Mouse (Mus musculus) ovary, postnatal 10 days (tissue): ENCODE measurements around the gene Cobll1.

ENCODE experiments used
- DNase-seq: peaks from one replicate; pipeline ENCODE4 v3.0.0; 2022; ENCODE audit warnings: low spot score

The Cobll1 gene

DNA sequence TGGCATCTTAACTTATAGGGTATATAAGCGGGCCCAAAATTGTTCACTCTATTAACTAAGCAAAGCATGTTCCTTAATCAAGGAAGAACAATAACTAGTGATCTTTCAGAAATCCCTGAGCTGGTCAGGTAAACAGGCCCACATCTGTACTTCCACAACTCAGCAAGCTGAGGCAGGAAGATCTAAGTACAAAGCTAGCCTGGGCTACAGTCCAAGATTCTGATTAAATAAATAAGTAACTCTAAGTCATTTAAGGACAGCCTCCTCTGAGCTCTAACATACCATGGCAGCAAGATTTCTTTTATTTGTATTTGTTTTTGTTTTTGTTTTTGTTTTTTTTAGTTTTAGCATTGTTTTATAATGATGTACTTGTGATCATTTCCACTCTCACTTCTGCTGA is 42.2 kb downstream of the Cobll1 start:
- DNase-seq = no peak

DNA sequence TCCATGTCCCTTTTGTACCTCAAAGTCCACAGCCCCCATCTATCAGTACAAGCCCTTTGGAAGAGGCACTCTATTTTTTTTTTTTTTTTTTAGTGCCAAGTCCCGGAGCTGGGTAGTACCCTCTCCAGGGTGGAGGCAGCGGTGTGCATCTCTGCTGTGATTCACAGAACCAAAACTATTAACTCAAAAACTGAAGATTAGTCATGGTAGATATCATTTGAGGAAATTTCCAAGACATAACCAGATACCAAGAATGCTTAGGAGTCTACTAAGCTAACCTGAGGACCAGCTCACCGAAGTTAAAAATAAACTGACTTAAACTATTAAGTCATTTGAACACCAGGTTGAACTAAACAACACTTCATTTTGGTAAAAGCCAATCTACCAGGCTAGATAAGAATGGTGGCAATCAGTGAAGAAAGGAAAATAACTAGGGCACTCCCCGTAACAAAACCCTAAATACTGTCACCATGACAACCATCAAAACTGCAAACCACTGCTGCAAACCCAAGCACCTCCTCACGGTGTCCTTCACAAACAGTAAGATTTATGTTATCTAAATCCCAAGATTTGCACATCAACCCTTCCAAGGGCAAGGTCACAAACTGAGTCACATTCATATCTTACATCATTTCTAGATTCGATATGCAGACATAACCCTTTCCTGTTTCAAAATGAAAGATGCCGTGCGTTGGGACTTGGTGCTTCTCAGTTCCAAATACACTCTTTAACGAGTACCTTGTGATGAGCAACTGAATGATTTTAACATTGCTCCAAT is 43.8 kb downstream of the Cobll1 start:
- DNase-seq = no peak

DNA sequence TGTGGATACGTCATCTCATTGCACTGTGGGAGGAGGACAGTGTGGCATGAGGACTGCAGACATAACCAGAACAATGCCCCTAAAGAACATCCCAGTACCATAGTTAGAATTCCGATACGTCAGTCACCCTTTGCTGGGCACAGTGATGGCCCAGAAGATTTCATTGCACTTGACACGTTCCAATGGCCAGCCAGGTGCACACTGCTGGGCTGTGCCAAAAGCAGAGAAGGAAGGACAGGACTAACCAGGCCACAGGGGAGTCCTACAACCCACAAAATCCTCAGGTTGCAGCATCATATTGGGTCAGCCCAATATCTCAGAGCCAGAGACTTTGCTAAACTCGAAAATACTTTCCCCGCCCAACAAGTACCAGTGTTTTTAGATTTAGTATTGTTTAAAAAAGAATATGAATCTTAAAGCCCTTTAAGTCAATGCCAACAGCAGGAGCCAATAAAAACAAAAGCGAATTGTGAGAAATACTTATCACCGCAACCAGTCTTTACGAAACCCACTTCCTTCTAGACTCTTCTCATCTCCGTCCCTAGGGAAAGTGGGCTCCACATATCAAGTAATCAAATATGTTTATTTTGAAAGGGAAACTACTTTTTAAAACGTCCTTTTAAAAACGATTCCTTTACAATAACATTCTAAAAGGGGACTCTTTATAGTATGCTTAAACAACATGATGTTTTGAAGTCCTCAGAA is 46.0 kb downstream of the Cobll1 start:
- DNase-seq = no peak

DNA sequence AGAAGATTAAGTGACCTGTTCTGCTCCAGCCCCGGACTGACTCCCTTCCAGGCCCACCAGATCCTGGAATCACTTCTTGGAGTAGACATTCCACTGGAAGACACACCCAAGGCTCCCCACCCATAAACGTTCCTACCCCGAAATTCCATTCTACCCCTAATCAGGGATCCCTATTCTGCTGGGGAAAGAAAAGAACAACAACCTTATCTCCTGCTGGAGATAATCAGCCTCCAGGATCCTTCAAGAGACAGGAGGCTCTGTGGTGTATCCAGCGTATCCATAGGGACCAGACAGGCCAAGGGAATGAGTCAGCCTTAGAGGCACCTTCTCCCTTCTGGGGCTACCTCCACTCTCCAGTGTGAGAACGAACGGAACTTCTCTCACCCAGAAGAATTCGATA is 47.8 kb downstream of the Cobll1 start:
- no peak for DNase-seq

DNA sequence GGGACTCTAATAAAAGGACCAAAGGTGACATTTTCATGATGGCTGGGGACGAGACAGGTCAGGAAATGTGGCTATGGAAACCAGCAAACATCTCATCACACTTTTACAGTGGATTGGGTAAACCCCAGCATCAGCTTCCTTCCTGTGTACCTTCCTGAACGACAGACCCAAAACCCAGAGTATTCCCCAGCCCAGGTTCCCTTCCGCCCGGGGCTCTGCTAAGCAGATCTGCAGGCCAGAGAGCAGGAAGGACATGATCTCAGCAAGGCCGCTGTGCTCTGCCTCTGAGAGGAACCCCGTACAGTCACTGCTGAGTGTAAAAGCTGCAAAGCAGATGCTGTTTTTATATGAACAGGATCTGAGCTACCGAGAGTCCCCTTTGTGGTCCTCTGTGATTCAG is 49.9 kb downstream of the Cobll1 start:
- no peak for DNase-seq

DNA sequence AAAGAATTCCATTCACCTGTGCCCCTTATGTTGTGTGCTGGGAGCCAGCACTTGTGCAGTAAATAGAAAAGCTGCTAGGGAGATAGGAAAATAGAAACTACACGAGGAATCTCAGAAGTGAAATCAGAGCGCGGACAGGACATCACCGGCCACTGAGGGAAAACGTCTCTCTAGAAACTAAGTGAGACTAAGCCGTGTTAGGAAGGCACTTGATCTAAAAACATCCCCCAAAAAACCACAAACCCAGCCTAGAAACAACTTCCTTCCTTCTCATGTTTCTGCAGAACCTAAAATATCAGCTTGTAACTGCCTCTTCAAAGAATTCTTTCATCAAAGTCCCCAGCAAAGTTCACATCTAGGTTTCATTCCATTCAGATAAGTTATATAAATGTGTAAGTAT is 50.6 kb downstream of the Cobll1 start:
- no peak for DNase-seq

DNA sequence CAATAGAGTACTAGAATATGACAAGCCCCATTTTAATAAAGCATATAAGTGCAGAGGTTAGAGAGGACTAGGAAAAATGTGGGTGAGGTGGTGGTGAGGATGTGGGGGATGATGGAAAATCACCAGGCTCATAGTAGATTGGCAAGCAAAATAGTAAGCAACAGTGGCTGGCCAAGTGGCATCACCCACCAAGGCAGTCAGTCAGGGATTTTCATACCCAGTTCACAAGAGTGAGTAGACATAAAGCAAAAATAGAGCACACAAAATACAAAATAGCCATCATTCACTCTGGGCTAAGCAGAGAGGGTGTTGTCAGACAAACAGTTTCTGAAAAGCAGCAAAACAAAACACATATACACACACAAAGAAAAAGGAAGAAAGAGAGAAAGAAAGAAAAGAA is 51.6 kb downstream of the Cobll1 start:
- no peak for DNase-seq

DNA sequence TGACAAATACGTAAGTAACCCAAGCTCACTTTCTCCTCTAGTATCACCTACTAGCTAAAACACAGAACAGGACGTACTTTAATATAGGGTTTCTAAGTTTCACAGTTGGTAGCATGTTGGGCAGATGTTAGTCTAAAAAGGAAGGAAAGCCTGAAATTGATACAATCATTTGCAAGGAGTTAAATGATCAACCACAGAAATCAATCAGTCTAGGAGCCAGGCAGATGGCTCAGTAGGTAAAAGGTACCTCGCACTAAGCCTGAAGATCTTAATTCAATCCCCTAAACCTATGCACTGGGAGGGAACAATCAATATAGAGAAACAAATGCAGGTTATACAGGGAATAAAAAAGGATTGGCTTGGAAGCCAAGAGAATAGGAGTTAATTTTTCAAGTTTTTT is 52.0 kb downstream of the Cobll1 start:
- DNase-seq = no peak

DNA sequence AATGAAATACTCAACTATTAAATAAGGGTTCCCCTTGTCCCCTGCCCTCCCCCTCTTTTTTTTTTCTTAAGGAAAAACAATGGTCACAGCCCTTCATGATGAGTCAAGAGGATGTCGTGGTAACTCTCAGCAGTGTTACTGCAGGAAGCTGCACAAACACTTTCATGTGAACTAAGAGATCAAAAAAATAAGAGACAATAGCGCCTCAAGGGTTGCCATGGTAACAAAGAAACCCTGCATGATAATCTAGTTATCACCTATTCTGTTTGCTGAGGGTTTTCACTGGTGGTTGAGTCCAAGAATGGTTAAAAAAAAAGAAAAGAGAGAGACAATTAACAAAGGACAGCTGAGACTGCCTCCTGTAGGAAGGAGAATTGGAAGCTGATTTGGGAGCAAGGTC is 56.5 kb downstream of the Cobll1 start:
- DNase-seq = no peak

DNA sequence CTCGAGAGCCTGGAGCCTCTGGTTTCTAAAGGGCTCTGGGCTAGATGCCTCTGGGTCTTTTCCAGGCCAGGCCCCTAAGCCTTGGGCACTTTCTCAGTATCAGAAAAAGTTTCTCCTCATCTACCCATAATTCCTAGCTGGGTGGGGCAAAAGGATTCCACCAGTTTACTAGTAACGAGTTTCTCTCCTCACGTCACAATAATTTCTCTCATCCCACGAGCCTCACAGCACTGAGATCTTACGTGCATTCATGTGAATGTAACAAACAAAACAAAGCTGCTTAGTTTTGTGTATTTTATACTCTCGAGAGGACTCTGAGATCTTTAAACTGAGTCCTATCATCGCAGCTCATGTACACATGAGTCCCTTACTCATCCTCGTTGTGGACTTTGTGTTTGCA is 57.5 kb downstream of the Cobll1 start:
- DNase-seq = no peak

DNA sequence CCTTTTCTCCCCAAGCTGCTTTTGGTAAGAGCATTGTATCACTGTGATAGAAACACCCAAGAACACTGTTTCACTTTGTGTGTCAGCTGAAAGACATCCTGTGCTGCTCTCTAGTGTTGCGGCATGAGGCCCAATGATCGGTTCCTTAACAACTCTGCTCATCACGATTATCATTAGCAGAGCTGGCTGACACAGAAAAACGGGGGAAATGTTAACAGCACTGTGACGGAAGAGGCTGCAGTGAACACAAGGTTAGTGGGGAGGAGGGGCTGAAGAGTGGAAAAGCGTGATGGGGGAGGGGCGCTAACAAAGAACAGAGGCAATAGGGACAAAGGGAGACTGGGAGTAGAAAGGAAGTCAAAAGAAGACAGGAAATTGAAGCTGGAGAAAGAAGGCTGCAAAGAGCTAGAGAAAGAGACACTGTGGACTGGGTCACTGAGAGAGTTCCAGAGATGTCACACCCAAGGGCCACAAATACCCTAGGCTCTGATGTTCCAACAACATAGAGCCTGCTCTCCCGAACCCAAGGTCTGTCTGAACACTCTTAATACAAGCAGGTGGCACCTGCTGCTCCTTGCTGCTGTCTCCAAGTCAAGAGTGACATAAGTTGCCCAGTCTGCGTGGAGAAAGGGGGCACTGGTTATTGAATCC is 58.0 kb downstream of the Cobll1 start:
- DNase-seq = no peak

DNA sequence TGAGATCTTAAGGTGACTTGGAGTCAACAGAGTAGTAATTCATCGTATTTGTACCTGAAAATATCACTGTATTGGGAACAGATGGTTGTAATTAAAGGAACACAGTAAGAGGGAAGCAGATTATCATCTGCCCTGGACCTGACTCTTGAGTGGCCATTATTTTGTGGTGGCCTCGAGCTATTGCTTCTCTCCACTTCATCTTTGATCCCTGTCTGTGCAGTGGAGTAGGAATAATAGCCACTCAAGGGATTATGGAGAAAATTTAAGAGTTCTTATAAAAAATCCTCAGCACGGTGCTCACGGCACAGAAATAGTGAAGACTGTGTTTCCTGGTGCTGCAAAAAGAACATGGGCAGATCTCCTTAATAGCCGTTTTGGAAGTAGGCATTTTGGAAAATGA is 63.6 kb downstream of the Cobll1 start:
- DNase-seq = no peak

DNA sequence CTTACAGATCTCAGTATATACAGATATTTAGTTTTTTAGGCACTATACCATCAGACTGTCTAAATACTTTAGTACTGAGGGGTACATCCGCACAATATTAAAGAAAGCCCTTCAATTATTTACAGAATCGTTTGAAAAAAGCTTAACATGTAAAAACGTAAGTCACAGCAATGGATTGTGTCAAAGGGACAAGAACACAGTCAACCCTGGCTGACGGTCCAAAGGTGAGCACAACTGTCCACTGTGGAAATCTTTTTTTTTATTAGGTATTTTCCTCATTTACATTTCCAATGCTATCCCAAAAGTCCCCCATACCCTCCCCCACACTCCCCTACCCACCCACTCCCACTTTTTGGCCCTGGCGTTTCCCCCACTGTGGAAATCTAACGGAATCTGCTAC is 67.1 kb downstream of the Cobll1 start:
- no peak for DNase-seq

DNA sequence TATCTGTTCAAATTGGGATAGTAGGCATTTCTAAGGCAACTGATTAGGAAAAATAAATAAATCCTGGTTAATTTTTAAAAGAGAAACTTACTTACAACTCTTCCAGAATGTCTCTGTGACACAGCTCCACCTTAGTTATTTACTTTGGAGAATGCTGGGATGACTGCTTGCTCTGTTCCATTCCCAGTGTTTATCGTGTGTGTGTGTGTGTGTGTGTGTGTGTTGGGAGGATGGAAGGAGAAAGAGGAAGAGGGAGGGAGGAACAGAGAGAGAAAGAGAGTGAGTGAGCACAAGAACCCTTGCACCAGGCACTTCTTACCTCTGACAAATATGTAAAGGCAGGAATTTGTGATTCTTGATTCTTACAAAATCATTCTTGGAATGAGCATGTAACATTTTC is 67.7 kb downstream of the Cobll1 start:
- no peak for DNase-seq

DNA sequence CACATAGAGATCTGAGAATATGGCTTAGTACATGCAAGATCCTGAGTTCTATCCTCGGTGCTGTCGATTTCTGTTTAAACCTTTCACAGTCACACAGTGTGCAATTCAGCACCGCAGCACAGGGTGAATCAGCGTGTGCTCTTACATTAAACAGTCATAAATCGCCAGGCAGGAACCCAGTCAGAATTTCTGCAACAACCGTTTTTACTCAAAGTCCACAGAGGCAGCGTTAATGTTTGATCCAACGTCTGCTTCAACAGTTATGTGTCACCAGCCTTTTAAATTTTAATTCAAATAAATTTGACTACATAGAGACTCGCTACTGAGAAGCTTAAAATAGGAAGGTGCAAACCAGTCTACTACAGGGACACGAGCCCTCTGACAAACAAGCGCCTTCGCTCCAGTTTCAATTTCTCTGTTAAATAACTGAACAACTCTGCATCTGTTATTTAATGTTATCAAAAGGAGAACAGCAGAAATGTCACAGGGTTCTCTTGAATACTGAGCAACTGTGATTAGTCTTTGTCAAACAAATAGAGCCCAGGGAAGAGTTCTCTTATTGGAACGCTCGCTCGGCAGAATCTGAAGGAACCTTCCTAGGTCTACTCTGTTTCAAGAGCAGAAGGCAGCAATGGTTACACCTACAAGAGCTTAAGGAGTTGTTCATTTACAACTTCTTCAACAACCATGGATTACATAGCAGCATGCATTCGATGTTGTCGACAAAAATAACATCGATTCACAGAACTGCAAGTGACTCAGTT is 68.3 kb downstream of the Cobll1 start:
- no peak for DNase-seq

DNA sequence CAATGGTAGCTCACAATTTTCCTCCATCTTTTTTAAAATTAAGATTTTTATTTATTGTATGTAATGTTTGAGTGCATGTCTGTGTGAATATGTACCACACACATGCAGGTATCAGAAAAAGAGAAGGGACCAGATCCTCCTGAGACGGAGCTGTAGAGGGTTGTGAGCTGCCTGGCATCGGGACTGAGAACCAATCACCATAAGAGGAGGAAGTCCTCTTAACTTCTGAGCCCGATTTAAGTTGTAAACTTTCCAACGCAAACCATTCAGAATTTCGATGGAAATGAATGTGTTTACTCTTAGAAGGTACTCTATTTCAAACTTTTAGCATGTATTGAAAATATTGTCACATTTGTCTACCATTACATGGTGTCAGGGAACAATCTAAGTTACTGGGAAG is 68.9 kb downstream of the Cobll1 start:
- DNase-seq = no peak

DNA sequence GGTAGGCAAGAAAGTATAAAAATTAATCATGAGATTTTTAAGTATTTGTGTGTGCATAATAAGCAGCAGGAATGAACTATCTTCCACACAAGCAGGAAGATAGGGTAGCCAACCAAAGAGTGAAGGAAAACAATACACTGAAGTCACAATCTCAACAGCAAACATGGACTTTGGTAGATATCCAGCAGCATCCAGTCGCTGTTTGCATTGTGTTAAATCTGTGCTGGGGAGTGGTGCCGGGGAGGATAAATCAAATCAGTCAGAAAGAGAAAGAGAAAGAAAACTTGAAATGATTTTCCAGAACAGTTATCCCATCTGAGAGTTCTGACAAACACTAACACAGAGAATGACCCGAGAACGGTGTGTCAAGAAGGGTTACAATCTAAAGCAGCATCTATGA is 75.2 kb downstream of the Cobll1 start:
- DNase-seq = no peak

DNA sequence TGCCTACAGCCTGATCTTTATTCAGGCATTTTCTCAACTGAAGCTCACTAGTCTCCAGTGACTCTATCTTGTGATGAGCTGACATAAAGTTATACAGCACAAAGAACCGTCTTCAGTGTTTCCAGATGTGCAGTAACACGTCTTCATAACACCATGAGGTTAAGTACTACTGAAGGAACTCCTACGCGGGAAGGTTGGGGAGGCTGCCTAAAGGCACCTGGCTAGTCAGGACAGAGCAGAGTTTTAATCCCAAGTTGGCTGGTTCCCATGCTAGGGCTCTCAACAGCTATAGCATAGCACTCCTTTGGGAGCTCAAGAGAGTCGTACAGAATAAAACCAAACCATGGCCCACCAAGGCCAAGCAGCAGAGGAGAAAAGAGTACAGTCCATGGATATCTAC is 76.6 kb downstream of the Cobll1 start:
- no peak for DNase-seq

DNA sequence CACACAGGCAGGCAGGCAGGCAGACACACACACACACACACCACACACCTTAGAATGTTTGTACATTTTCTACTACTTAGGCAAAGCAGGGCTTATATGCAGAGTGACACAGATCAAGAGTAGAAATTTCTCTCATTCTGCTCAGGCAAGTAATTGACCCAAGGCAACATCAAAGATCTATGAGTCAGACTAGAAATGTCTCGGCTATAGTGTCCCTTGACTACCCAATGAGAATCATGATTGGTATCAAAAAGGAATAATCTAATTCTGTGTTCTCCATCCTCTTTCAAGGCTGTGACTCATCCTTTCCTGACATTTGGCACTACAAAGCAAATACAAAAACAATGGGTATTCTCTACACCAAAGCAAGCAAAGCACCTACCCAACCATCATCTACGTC is 77.5 kb downstream of the Cobll1 start:
- DNase-seq = no peak

DNA sequence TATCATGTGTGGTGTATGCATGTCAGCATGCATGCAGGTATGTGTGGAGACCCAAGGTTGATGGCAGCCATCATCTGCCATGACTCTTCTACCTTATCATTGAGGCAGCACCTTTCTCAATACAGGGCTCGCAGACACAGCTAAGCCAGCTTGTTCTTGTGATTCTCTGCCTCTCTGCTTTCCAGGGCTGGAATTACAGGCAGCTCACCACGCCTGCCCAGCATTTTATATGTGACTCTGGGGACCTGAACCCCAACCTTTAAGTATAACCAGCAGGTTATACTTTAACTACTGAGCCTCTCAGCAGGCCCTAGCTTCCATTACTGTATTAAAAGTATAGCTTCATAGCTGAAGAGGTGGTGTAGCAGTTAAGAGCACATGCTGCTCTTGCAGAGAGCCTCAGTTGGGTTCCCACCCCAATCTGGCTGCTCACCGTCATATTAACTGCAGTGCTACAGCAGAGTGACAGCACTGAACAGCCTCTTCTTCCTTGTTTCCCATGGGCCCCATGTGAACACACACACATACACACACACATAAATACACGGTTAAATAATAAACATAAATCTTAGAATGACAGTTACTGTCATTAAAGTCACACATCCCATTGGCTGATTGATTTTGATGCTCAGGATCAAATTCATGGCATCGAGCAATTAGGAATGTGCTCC is 81.1 kb downstream of the Cobll1 start:
- no peak for DNase-seq

DNA sequence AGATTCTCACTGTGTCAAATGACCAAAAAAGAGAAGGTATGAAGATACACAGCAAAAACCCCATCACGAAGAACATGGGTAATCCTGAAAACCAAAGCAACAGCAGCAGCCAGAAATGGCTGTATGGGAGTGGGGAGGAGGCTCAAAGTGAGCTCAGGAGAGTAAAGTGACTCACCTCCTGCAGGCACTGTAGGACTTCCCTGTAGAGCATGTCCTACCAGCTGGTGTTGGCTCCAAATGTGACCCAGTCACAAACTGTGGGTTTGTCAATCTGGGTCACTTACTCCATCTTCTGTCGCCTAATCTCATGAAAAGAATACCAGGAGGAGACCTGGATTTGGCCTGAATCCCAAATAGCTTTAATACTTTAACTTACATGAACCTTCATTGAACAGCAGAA is 81.9 kb downstream of the Cobll1 start:
- no peak for DNase-seq

DNA sequence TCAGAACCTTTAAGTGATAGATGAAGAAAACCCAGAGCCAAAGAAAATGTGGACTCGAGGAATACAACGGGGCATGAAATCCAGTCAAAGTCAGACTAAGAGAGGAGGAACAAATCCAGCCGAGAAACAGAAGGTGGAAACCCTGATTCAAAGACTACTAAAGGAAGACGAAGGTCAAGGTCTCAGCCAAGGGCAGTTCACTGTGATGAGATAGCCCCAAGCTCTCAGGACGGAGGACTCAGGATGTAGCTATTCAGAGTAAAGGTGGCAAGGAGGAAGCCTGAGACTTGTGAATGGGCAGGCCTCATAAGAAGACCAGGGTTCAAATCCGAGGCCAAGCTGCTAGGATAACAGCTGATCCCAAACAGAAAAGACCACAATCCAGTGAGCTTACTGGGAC is 90.3 kb downstream of the Cobll1 start:
- no peak for DNase-seq
